Mouse (Mus musculus): ENCODE results near the gene A730009L09Rik.

- TF ChIP-seq POLR2A (IDR thresholded peaks at IDR 0.05; ENCODE audit: low read depth, low read length) (no peak), CTCF (IDR thresholded peaks at IDR 0.05; ENCODE audit: extremely low read depth, insufficient read length, insufficient replicate concordance, low read depth, low read length) (no peak)
Observed at GRCm38 (mm10) chr16:84550445-84550844, 35.5 kb downstream of the A730009L09Rik start.
